Mouse (Mus musculus) right cerebral cortex, adult 2 months (tissue): ENCODE results near the gene Ubxn6.
A peak's percentile ranks its signal among the peaks of the same experiment; 100 is the strongest.

Experiments
- DNase-seq, 2 experiments: peaks; one replicate each; pipeline ENCODE4 v3.0.0; 2021 to 2022; ENCODE audit warnings: low spot score in 2 of 2

Gene Ubxn6

GRCm38 (mm10) chr17:56024931-56025330 lies 49.9 kb downstream of the Ubxn6 start:
- DNase-seq: peak in 1 of 2 experiments; percentile 1

GRCm38 (mm10) chr17:56024476-56024875 lies 50.4 kb downstream of the Ubxn6 start:
- DNase-seq: peak in 1 of 2 experiments; percentile 1

- peak in 1 of 2 experiments; percentile 2 for DNase-seq
Observed at GRCm38 (mm10) chr17:56023386-56023785, 51.4 kb downstream of the Ubxn6 start.

DNA sequence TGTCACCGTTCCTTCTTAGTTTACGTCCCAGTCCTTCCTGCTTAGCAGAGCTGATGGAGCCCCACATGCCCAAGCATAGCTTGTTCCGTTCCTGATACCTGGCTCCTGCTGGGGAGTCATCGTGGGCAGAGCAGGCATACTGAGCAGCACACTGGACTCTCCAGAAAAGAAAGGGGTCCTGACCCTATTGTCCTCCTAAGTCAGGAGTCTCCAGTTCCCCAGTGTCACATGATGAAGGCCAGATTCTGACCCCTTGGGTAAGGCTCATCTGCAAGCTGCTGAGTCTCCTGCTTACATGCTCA lies 51.9 kb downstream of the Ubxn6 start:
- no peak for DNase-seq

- no peak for DNase-seq
Observed at GRCm38 (mm10) chr17:56022131-56022988, 52.5 kb downstream of the Ubxn6 start.

DNA sequence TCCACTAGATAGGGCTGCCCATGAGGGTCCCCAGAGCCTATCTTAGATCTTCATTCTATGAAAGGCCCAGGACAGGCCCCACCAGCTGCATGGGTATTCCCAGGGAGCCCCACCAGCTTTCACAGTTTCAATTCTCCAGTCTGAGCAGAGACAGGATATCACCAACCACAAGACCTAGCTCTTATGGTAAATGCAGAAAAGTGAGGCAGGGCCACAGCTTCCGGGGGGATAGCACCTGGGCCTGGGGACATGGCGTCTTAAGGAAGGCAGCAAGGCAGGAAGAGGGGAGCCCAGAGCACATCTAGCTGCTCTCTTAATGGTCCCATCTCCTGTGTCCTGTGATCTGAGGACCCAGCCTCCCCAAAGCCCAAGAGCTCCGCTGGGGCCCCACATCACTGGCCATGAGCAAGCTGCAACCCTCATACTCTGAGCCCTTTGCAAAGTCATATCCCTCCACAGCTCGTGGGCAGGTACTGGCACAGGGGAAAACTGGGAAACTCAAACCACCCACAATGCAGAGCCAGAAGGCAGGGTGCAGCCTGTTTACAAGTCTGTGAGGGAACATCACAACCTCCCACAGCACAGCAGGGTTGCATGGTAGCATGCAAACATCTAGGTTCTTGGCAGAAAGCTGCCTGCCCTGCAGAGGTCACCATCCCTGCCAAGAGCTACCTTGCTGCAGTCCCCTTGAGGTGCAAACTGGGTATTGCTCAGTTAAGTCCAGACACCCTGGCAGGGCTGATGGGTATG lies 53.5 kb downstream of the Ubxn6 start:
- peak; percentile 76 to 82 for DNase-seq

- no peak for DNase-seq
Observed at GRCm38 (mm10) chr17:56020400-56021084, 54.3 kb downstream of the Ubxn6 start.

DNA sequence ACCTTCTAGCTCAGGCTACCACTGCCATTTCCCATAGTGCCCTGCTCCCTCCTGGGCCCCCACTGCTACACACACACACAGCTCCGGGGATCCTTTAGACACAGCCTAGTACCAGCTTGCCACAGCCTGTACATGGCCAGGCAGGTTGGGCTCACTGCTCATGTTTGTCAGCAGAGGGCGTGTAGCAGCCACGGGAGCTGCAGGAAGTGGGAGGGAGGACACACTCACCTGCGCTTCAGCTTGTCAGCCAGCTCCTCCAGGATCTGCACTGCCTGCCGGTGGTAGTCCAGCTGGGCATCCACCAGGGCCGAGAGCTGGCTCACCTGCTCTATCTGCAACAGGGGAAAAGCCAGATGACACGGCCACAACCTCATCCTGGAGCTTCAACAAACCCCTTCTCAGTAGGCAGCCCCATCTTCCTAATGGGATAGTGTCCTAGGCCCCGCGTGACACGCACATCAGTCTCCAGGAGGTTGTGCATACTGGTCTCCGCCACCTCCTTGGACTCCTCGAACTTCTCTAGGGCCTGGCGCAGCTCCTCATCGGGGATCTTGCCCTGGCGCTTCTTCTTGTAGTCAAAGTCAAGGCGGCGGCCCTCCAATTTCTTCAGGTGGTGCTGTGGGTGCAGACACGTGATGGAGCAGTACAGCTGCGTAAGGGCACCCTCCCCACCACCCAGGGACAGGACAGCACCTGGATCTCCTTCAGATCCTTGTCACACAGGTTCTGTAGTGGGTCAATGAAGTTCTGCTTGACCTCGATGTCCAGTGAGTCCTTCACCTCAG lies 56.3 kb downstream of the Ubxn6 start:
- peak; percentile 68 to 71 for DNase-seq

DNA sequence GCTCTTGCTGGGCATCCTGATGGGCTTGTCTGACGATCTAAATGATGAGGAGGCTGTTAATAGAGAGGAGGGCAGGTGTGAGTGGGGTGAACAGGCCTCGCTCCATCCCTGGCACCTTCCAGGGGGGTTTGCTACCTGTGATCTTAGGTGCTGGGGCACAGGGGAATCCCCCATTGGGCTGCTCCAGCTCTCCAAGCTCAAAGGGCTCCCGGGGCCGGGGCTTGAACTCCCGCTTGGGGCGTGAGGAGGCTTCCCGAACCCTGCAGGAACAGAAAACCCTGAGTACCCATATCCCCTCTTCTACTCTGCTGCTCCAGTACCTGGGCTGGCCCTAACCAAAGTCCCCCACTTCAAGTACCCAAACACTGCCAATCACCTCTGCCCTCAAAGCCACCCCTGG lies 57.0 kb downstream of the Ubxn6 start:
- DNase-seq: no peak
